Mouse (Mus musculus) forebrain, postnatal 0 days (tissue): Measurements from ENCODE around the gene Drc3. TPM values are rescaled to one million over a fixed set of nuclear protein-coding genes. Genes with fewer than 3 reads are reported as not detected.

Experiments used
- ATAC-seq: fragments of 200-750 bp; cut with Nextera tagmentation; 2 replicates; pipeline ENCODE4 v1.8.0; 2017; ENCODE audit warnings: mild to moderate bottlenecking, moderate library complexity
- DNase-seq: peaks from one replicate; pipeline ENCODE4 v3.0.0-alpha.2; 2015
- H3K27ac ChIP-seq: fragments of 300-500 bp; sonication (generic); 2 replicates; pipeline ENCODE4 v1.5.1; 2014; ENCODE audit warnings: low read depth, mild to moderate bottlenecking, antibody characterized with exemption, low read length, moderate library complexity, mixed read lengths
- H3K27me3 ChIP-seq: fragments of 300-500 bp; sonication (generic); 2 replicates; pipeline ENCODE4 v1.6.1; 2014; ENCODE audit warnings: mild to moderate bottlenecking, low read length, mixed read lengths; ENCODE audit not compliant: insufficient read depth
- H3K36me3 ChIP-seq: fragments of 300-500 bp; sonication (generic); 2 replicates; pipeline ENCODE4 v1.6.1; 2014; ENCODE audit warnings: mild to moderate bottlenecking, moderate library complexity; ENCODE audit not compliant: insufficient read depth
- H3K4me1 ChIP-seq: fragments of 300-500 bp; sonication (generic); 2 replicates; pipeline ENCODE4 v1.6.1; 2014; ENCODE audit warnings: antibody characterized with exemption; ENCODE audit not compliant: insufficient read depth
- H3K4me2 ChIP-seq: fragments of 300-500 bp; sonication (generic); 2 replicates; pipeline ENCODE4 v1.6.1; 2014; ENCODE audit warnings: low read depth, mild to moderate bottlenecking, moderate library complexity
- H3K4me3 ChIP-seq: fragments of 300-500 bp; sonication (generic); 2 replicates; pipeline ENCODE4 v1.5.1; 2014; ENCODE audit warnings: low read depth, low read length, mixed read lengths
- H3K9ac ChIP-seq: fragments of 300-500 bp; sonication (generic); 2 replicates; pipeline ENCODE4 v1.6.1; 2014; ENCODE audit warnings: mild to moderate bottlenecking
- H3K9me3 ChIP-seq: fragments of 300-500 bp; sonication (generic); 2 replicates; pipeline ENCODE4 v1.6.1; 2016; ENCODE audit warnings: low read length
- CTCF ChIP-seq: sonication (generic); IDR thresholded peaks from 2 replicates; pipeline ENCODE4 v1.5.1; 2016; ENCODE audit warnings: antibody characterized with exemption, control low read depth, low read depth
- WGBS: fragments of 180-500 bp; shearing (Covaris S2); extraction: QIAGEN DNeasy Blood & Tissue Kit; methylation state at CpG from one replicate; pipeline ENCODE4 v1.1.7; 2014; 5-methylcytosine and 5-hydroxymethylcytosine counted together
- polyA plus RNA-seq: library from polyadenylated mRNA; unstranded; fragments of >200 nt; fragmentation: Nextera tagmentation; extraction: Ambion mirVana; gene quantifications from 2 replicates; pipeline ENCODE4 v1.2.1, GENCODE M21; 2015
- total RNA-seq: library from RNA; depleted of rRNA; stranded (reverse); fragments of >200 nt; gene quantifications from 2 replicates; pipeline ENCODE4 v1.2.3, GENCODE M21; 2014; rRNA removed

The Drc3 gene
- total RNA-seq (13.0 and 15.5 TPM in 2 replicates), polyA plus RNA-seq (6.9 and 10.0 TPM in 2 replicates)

GRCm38 (mm10) chr11:60352559-60353411, at the start of gene Drc3, which contains the start of gene Tom1l2:
Gene Drc3, plus strand, starts transcription at chr11:60353329.
Gene Tom1l2, minus strand, starts transcription at chr11:60352905.
- peak within 1 kb of the TSS; percentile 85 for H3K4me2 ChIP-seq
- H3K9ac ChIP-seq, result peak within 1 kb of the TSS; percentile 71
- no peaks in the 10 kb centered on the region for H3K36me3 ChIP-seq
- ATAC-seq, result peak; percentile 99
- H3K9me3 ChIP-seq, result no peaks in the 10 kb centered on the region
- TF ChIP-seq CTCF, result no peak
- peak within 1 kb of the TSS; percentile 74 for H3K4me3 ChIP-seq
- DNase-seq, result peak; percentile 99
- 2% methylated on average over 57 of the region's 57 CpGs for WGBS
- H3K27me3 ChIP-seq, result no peaks in the 10 kb centered on the region
- H3K27ac ChIP-seq, result peak within 1 kb of the TSS; percentile 82
- H3K4me1 ChIP-seq, result 0 out of 2 replicates have a peak, but pooled peaks cover 10% of the 10 kb centered on the region

- Histone ChIP-seq H3K27ac (0 out of 2 replicates have a peak overlapping the region, but pooled peaks have one; percentile 15), H3K36me3 (no peaks in the 10 kb centered on the region), H3K4me2 (no peak overlapping the region), H3K9me3 (no peaks in the 10 kb centered on the region), H3K4me1 (peaks cover 5% of the 10 kb centered on the region; the same call in 1 of the 2 replicates), H3K9ac (no peak overlapping the region), H3K4me3 (no peak overlapping the region), H3K27me3 (no peaks in the 10 kb centered on the region)
- TF ChIP-seq CTCF, result no peak
- 11% methylated on average over 2 of the region's 2 CpGs for WGBS
- DNase-seq (no peak), ATAC-seq (peak; percentile 72)
These were observed 49.6 kb upstream of the Drc3 start for GRCm38 (mm10) chr11:60303497-60303896.

GRCm38 (mm10) chr11:60305611-60306010, 47.5 kb upstream of the Drc3 start:
- 0 out of 2 replicates have a peak overlapping the region, but pooled peaks have one; percentile 9 for H3K27ac ChIP-seq
- H3K4me3 ChIP-seq, result no peak overlapping the region
- ATAC-seq (no peak), DNase-seq (no peak)
- H3K4me1 ChIP-seq, result peaks cover 8% of the 10 kb centered on the region
- H3K27me3 ChIP-seq, result no peaks in the 10 kb centered on the region
- H3K9ac ChIP-seq, result no peak overlapping the region
- WGBS, result 20% methylated on average over 4 of the region's 4 CpGs
- no peaks in the 10 kb centered on the region for H3K36me3 ChIP-seq
- H3K4me2 ChIP-seq, result no peak overlapping the region
- no peaks in the 10 kb centered on the region for H3K9me3 ChIP-seq
- TF ChIP-seq CTCF, result peak; percentile 33

GRCm38 (mm10) chr11:60306834-60307233, 46.3 kb upstream of the Drc3 start:
- H3K4me3 ChIP-seq, result no peak overlapping the region
- ATAC-seq (no peak), DNase-seq (no peak)
- no peak overlapping the region for H3K9ac ChIP-seq
- H3K4me2 ChIP-seq, result no peak overlapping the region
- H3K27ac ChIP-seq, result no peak overlapping the region
- no peaks in the 10 kb centered on the region for H3K36me3 ChIP-seq
- H3K4me1 ChIP-seq, result peaks cover 21% of the 10 kb centered on the region
- no peaks in the 10 kb centered on the region for H3K27me3 ChIP-seq
- no peaks in the 10 kb centered on the region for H3K9me3 ChIP-seq
- TF ChIP-seq CTCF, result peak; percentile 67
- WGBS, result 72% methylated on average over 4 of the region's 4 CpGs

- no peak overlapping the region for H3K9ac ChIP-seq
- no peaks in the 10 kb centered on the region for H3K36me3 ChIP-seq
- H3K9me3 ChIP-seq, result no peaks in the 10 kb centered on the region
- DNase-seq (no peak), ATAC-seq (no peak)
- no peaks in the 10 kb centered on the region for H3K27me3 ChIP-seq
- WGBS, result 36% methylated on average over 2 of the region's 2 CpGs
- peaks cover 22% of the 10 kb centered on the region for H3K4me1 ChIP-seq
- no peak overlapping the region for H3K4me3 ChIP-seq
- TF ChIP-seq CTCF, result peak; percentile 48
- no peak overlapping the region for H3K4me2 ChIP-seq
- no peak overlapping the region for H3K27ac ChIP-seq
These were observed 45.7 kb upstream of the Drc3 start for GRCm38 (mm10) chr11:60307375-60307825.

GRCm38 (mm10) chr11:60308061-60308460, 45.1 kb upstream of the Drc3 start:
- TF ChIP-seq CTCF, result no peak
- Histone ChIP-seq H3K4me1 (peaks cover 22% of the 10 kb centered on the region), H3K4me3 (no peak overlapping the region), H3K9me3 (no peaks in the 10 kb centered on the region), H3K27ac (no peak overlapping the region), H3K36me3 (no peaks in the 10 kb centered on the region), H3K4me2 (no peak overlapping the region), H3K9ac (no peak overlapping the region), H3K27me3 (no peaks in the 10 kb centered on the region)
- no peak for ATAC-seq
- DNase-seq, result no peak
- WGBS, result 85% methylated on average over 2 of the region's 2 CpGs
